Mouse (Mus musculus): ENCODE measurements around the gene Zfp30.

The Zfp30 gene

GRCm38 (mm10) chr7:29783871-29784551 is at the start of gene Zfp30:
TSS of gene Zfp30 (plus strand) at chr7:29783998.
- peak; percentile 75 for DNase-seq (ENCODE audit: low spot score)

GRCm38 (mm10) chr7:29742258-29742657 is 41.5 kb upstream of the Zfp30 start:
- no peak for DNase-seq (ENCODE audit: low spot score)

- DNase-seq (ENCODE audit: low spot score) = no peak
Observed at GRCm38 (mm10) chr7:29760476-29760875, 23.3 kb upstream of the Zfp30 start.

- no peak for DNase-seq (ENCODE audit: low spot score)
Observed at GRCm38 (mm10) chr7:29764702-29765101, 19.1 kb upstream of the Zfp30 start.

- DNase-seq (ENCODE audit: low spot score) = peak; percentile 72
Observed at GRCm38 (mm10) chr7:29767058-29767686, 16.6 kb upstream of the Zfp30 start.

GRCm38 (mm10) chr7:29768090-29768900 is 15.5 kb upstream of the Zfp30 start, which contains the start of gene Zfp84:
TSS of gene Zfp84 (plus strand) at chr7:29768552.
- DNase-seq (ENCODE audit: low spot score) = peak; percentile 90

GRCm38 (mm10) chr7:29768980-29769379 is 14.8 kb upstream of the Zfp30 start:
- peak; percentile 15 for DNase-seq (ENCODE audit: low spot score)

- DNase-seq (ENCODE audit: low spot score) = no peak
Observed at GRCm38 (mm10) chr7:29773503-29773902, 10.3 kb upstream of the Zfp30 start.

- no peak for DNase-seq (ENCODE audit: low spot score)
Observed at GRCm38 (mm10) chr7:29774371-29774770, 9.4 kb upstream of the Zfp30 start.

GRCm38 (mm10) chr7:29776568-29776967 is 7.2 kb upstream of the Zfp30 start:
- no peak for DNase-seq (ENCODE audit: low spot score)

- DNase-seq (ENCODE audit: low spot score) = no peak
Observed at GRCm38 (mm10) chr7:29777372-29777771, 6.4 kb upstream of the Zfp30 start.

- DNase-seq (ENCODE audit: low spot score) = no peak
Observed at GRCm38 (mm10) chr7:29785023-29785422, 1.2 kb downstream of the Zfp30 start.

- DNase-seq (ENCODE audit: low spot score) = no peak
Observed at GRCm38 (mm10) chr7:29785888-29786287, 2.1 kb downstream of the Zfp30 start.

- no peak for DNase-seq (ENCODE audit: low spot score)
Observed at GRCm38 (mm10) chr7:29792906-29793305, 9.1 kb downstream of the Zfp30 start.

- no peak for DNase-seq (ENCODE audit: low spot score)
Observed at GRCm38 (mm10) chr7:29807046-29807445, 23.2 kb downstream of the Zfp30 start.

GRCm38 (mm10) chr7:29812244-29812643 is 28.4 kb downstream of the Zfp30 start:
- no peak for DNase-seq (ENCODE audit: low spot score)

GRCm38 (mm10) chr7:29814381-29814780 is 30.6 kb downstream of the Zfp30 start:
- DNase-seq (ENCODE audit: low spot score) = no peak

GRCm38 (mm10) chr7:29815061-29815784 is 31.4 kb downstream of the Zfp30 start:
- no peak for DNase-seq (ENCODE audit: low spot score)

GRCm38 (mm10) chr7:29815910-29816429 is 32.2 kb downstream of the Zfp30 start, which contains the start of gene Zfp790:
TSS of gene Zfp790 (plus strand) at chr7:29816114.
- DNase-seq (ENCODE audit: low spot score) = peak; percentile 90

GRCm38 (mm10) chr7:29818619-29819254 is 34.9 kb downstream of the Zfp30 start:
- peak; percentile 80 for DNase-seq (ENCODE audit: low spot score)

GRCm38 (mm10) chr7:29828001-29828400 is 44.2 kb downstream of the Zfp30 start:
- no peak for DNase-seq (ENCODE audit: low spot score)
